Mouse (Mus musculus) thymus, adult 2 months (tissue): ENCODE data around the gene Slc27a1.

Experiments used
- CTCF ChIP-seq: fragments of 200-500 bp; IDR thresholded peaks from 2 replicates; pipeline ENCODE4 v1.5.1; 2012; ENCODE audit warnings: mild to moderate bottlenecking, control low read depth, low read length, moderate library complexity, borderline replicate concordance; ENCODE audit not compliant: control insufficient read depth, poor library complexity, insufficient read depth; ENCODE audit errors: extremely low read depth
- POLR2A ChIP-seq: fragments of 200-500 bp; IDR thresholded peaks from 2 replicates; pipeline ENCODE4 v1.6.1; 2012; ENCODE audit warnings: mild to moderate bottlenecking, low read length, control low read depth, moderate library complexity; ENCODE audit not compliant: control insufficient read depth, poor library complexity, insufficient read depth; ENCODE audit errors: extremely low read depth

- no peak for TF ChIP-seq CTCF
- TF ChIP-seq POLR2A = no peak
Observed at GRCm38 (mm10) chr8:71528362-71529073, 40.2 kb upstream of the Slc27a1 start.
